Mouse (Mus musculus) liver, embryonic 16.5 days (tissue): Measurements from ENCODE around the gene Cbx7. TPM values are rescaled to one million over a fixed set of nuclear protein-coding genes. Genes with fewer than 3 reads are reported as not detected.

Experiments used
- ATAC-seq: fragments of 200-750 bp; cut with Nextera tagmentation; 2 replicates; pipeline ENCODE4 v1.8.0; 2017; ENCODE audit warnings: low read depth, mild to moderate bottlenecking, moderate number of reproducible peaks, moderate library complexity
- H3K27ac ChIP-seq: fragments of 300-500 bp; sonication (generic); 2 replicates; pipeline ENCODE4 v1.5.1; 2014; ENCODE audit warnings: mild to moderate bottlenecking, low read length
- H3K27me3 ChIP-seq: fragments of 300-500 bp; sonication (generic); 2 replicates; pipeline ENCODE4 v1.6.1; 2014; ENCODE audit warnings: low read depth, low read length, mixed read lengths; ENCODE audit not compliant: control insufficient read depth, insufficient read depth
- H3K36me3 ChIP-seq: fragments of 300-500 bp; sonication (generic); 2 replicates; pipeline ENCODE4 v1.6.1; 2014; ENCODE audit warnings: mild to moderate bottlenecking; ENCODE audit not compliant: control insufficient read depth, insufficient read depth
- H3K4me1 ChIP-seq: fragments of 300-500 bp; sonication (generic); 2 replicates; pipeline ENCODE4 v1.6.1; 2014; ENCODE audit warnings: low read depth, low read length, mixed read lengths; ENCODE audit not compliant: control insufficient read depth
- H3K4me2 ChIP-seq: fragments of 300-500 bp; sonication (generic); 2 replicates; pipeline ENCODE4 v1.6.1; 2014; ENCODE audit warnings: low read depth, low read length, mixed read lengths
- H3K4me3 ChIP-seq: fragments of 300-500 bp; sonication (generic); 2 replicates; pipeline ENCODE4 v1.5.1; 2014; ENCODE audit warnings: low read depth, mild to moderate bottlenecking, low read length
- H3K9ac ChIP-seq: fragments of 300-500 bp; sonication (generic); 2 replicates; pipeline ENCODE4 v1.6.1; 2014; ENCODE audit warnings: low read depth, low read length
- H3K9me3 ChIP-seq: fragments of 300-500 bp; sonication (generic); replicated peaks from 2 replicates; pipeline ENCODE4 v1.6.1; 2016; ENCODE audit warnings: low read length; ENCODE audit not compliant: control insufficient read depth
- WGBS: fragments of 180-500 bp; shearing (Covaris S2); extraction: QIAGEN DNeasy Blood & Tissue Kit; methylation state at CpG from one replicate; pipeline ENCODE4 v1.1.7; 2014; ENCODE audit not compliant: insufficient replicate concordance; 5-methylcytosine and 5-hydroxymethylcytosine counted together
- microRNA-seq: library from miRNA; unstranded; fragments of <30 nt; microRNA quantifications from one replicate; pipeline ENCODE4, GENCODE M21; 2016
- polyA plus RNA-seq: library from polyadenylated mRNA; unstranded; fragments of >200 nt; fragmentation: Nextera tagmentation; extraction: Ambion mirVana; gene quantifications from 2 replicates; pipeline ENCODE4 v1.2.1, GENCODE M21; 2015

The Cbx7 gene
- polyA plus RNA-seq, 1 experiment from 2014 or later: 1.2 TPM

- 43% methylated on average over 13 of the region's 13 CpGs for WGBS
- Histone ChIP-seq H3K27me3 (peaks cover 6% of the 10 kb centered on the region; the same call in 1 of the 2 replicates), H3K9ac (no peak overlapping the region), H3K9me3 (no peaks in the 10 kb centered on the region), H3K4me3 (no peak overlapping the region), H3K36me3 (no peaks in the 10 kb centered on the region), H3K27ac (no peak overlapping the region), H3K4me2 (no peak overlapping the region), H3K4me1 (peaks cover 3% of the 10 kb centered on the region)
- peak; percentile 30 for ATAC-seq
These were observed 91.6 kb downstream of the Cbx7 start for GRCm38 (mm10) chr15:79879319-79879718.

DNA sequence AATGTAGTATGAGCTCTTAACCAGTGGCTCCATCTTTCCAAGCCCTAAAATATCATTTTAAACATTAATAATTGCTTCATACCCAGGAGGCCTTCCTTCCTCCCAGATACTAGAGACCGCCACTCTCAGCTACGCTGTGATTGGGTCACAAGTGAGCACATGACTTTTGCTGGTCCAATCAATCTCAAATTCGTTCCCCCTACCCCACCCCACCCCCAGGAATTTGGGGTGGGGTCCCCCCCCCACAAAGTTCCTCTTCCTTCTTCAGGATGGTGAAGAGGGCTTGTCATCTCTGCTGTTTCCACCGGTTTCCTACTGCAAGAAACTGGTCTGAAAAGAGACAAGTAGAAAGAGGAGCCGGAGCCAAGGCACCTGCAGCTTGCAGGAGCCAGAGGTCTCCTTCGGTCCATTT is 92.2 kb downstream of the Cbx7 start:
- ATAC-seq: no peak
- Histone ChIP-seq H3K36me3 (no peaks in the 10 kb centered on the region), H3K4me1 (peaks cover 3% of the 10 kb centered on the region), H3K9me3 (no peaks in the 10 kb centered on the region), H3K4me2 (no peak overlapping the region), H3K4me3 (no peak overlapping the region), H3K27me3 (peaks cover 6% of the 10 kb centered on the region; the same call in 1 of the 2 replicates), H3K9ac (no peak overlapping the region), H3K27ac (no peak overlapping the region)
- WGBS: 55% methylated on average over 6 of the region's 6 CpGs

GRCm38 (mm10) chr15:79875261-79875995 is 95.5 kb downstream of the Cbx7 start:
- Histone ChIP-seq H3K27me3 (no peaks in the 10 kb centered on the region), H3K4me3 (no peak overlapping the region), H3K4me2 (no peak overlapping the region), H3K27ac (no peak overlapping the region), H3K4me1 (no peaks in the 10 kb centered on the region), H3K9ac (no peak overlapping the region), H3K36me3 (no peaks in the 10 kb centered on the region), H3K9me3 (no peaks in the 10 kb centered on the region)
- 77% methylated on average over 18 of the region's 18 CpGs for WGBS
- no peak for ATAC-seq

- no peak overlapping the region for H3K4me2 ChIP-seq
- H3K4me1 ChIP-seq: no peaks in the 10 kb centered on the region
- H3K27me3 ChIP-seq: no peaks in the 10 kb centered on the region
- no peak overlapping the region for H3K27ac ChIP-seq
- no peaks in the 10 kb centered on the region for H3K36me3 ChIP-seq
- WGBS: 38% methylated on average over 2 of the region's 2 CpGs
- no peak for ATAC-seq
- H3K9ac ChIP-seq: no peak overlapping the region
- no peaks in the 10 kb centered on the region; the same call in 1 of the 2 replicates for H3K9me3 ChIP-seq
- no peak overlapping the region for H3K4me3 ChIP-seq
These were observed 96.9 kb downstream of the Cbx7 start for GRCm38 (mm10) chr15:79873995-79874394.

- Histone ChIP-seq H3K9me3 (no peaks in the 10 kb centered on the region; the same call in 1 of the 2 replicates), H3K4me2 (no peak overlapping the region), H3K27ac (no peak overlapping the region), H3K4me3 (no peak overlapping the region), H3K4me1 (no peaks in the 10 kb centered on the region), H3K27me3 (no peaks in the 10 kb centered on the region), H3K9ac (no peak overlapping the region), H3K36me3 (no peaks in the 10 kb centered on the region)
- ATAC-seq: no peak
- WGBS: 74% methylated on average over 8 of the region's 8 CpGs
These were observed 97.4 kb downstream of the Cbx7 start for GRCm38 (mm10) chr15:79873545-79873944.

DNA sequence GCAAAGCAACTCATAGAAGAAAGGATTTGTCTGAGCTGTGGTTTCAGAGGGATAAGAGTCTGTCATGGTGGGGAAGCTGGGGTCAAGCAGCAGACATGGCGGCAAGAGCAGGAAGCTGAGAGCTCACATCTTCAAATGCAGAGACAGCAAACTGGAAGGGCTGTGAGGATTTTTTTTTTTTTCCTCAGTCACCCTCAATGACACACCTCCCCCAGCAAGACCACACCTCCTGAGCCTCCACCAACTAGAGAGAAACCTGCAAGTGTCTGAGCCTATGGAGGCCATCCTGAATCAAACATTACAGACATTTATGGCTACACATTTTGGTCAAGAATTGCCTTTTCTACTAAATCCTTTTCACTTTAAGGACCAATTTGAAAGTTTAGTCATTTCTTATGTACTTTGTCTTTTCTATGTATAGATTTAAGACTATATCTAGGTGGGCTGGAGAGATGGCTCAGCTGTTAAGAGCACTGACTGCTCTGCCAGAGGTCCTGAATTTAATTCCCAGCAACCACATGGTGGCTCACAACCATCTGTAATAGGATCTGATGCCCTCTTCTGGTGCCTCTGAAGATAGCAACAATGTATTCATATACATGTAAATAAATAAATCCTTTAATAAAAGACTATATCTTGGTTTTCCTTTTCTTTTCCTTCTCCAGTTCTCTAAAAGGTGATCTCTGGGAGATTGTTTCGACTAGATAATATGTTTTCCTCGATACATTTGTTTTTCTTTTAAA is 103.5 kb downstream of the Cbx7 start:
- Histone ChIP-seq H3K9ac (no peak overlapping the region), H3K4me1 (no peaks in the 10 kb centered on the region), H3K27ac (no peak overlapping the region), H3K36me3 (no peaks in the 10 kb centered on the region), H3K9me3 (no peaks in the 10 kb centered on the region; the same call in 1 of the 2 replicates), H3K4me3 (no peak overlapping the region), H3K4me2 (no peak overlapping the region), H3K27me3 (no peaks in the 10 kb centered on the region)
- WGBS: 42% methylated on average over 3 of the region's 3 CpGs
- no peak for ATAC-seq

Small RNA genes lying within 50 kb of the gene (microRNA-seq; reads per million reads assigned to microRNA genes)
- not detected for gene Mir7213

Other genes with a start within 250 kb of the Cbx7 start
- gene Sun2, start 228.6 kb downstream of the Cbx7 start, polyA plus RNA-seq: 3.0 and 3.1 TPM in 2 replicates
- 7.2 and 8.3 TPM in 2 replicates for gene Dnal4, start 193.3 kb downstream of the Cbx7 start, polyA plus RNA-seq
- 0.07 and 0.14 TPM in 2 replicates for gene Nptxr, start 166.4 kb downstream of the Cbx7 start, polyA plus RNA-seq
- not detected in 2 replicates for gene Npcd, start 136.9 kb downstream of the Cbx7 start, polyA plus RNA-seq
- 5.8 and 6.3 TPM in 2 replicates for gene Cbx6, start 136.4 kb downstream of the Cbx7 start, polyA plus RNA-seq
- gene Apobec3, start 79.5 kb downstream of the Cbx7 start, polyA plus RNA-seq: 33.1 and 35.2 TPM in 2 replicates
- gene Pdgfb, start 43.9 kb upstream of the Cbx7 start, polyA plus RNA-seq: 0.40 and 0.47 TPM in 2 replicates
- 11.3 and 12.7 TPM in 2 replicates for gene Syngr1, start 120.2 kb upstream of the Cbx7 start, polyA plus RNA-seq
- 481 and 545 TPM in 2 replicates for gene Rpl3, start 120.7 kb upstream of the Cbx7 start, polyA plus RNA-seq
- gene Tab1, start 162.0 kb upstream of the Cbx7 start, polyA plus RNA-seq: 11.3 and 12.2 TPM in 2 replicates
- gene Mgat3, start 202.6 kb upstream of the Cbx7 start, polyA plus RNA-seq: 0.36 and 0.55 TPM in 2 replicates